Mouse (Mus musculus) hindbrain, embryonic 15.5 days (tissue): Measurements from ENCODE around the gene Prdm16. TPM values are rescaled to one million over a fixed set of nuclear protein-coding genes. Genes with fewer than 3 reads are reported as not detected.

Experiments
- ATAC-seq: fragments of 200-750 bp; cut with Nextera tagmentation; 2 replicates; pipeline ENCODE4 v1.8.0; 2017; ENCODE audit warnings: low read depth, moderate number of reproducible peaks, moderate TSS enrichment; ENCODE audit not compliant: low FRiP score
- H3K27ac ChIP-seq: fragments of 300-500 bp; sonication (generic); replicated peaks from 2 replicates; pipeline ENCODE4 v1.5.1; 2015; ENCODE audit warnings: mild to moderate bottlenecking, inconsistent platforms
- H3K27me3 ChIP-seq: fragments of 300-500 bp; sonication (generic); 2 replicates; pipeline ENCODE4 v1.6.1; 2015; ENCODE audit warnings: control low read depth, inconsistent platforms
- H3K36me3 ChIP-seq: fragments of 300-500 bp; sonication (generic); 2 replicates; pipeline ENCODE4 v1.6.1; 2015; ENCODE audit warnings: control low read depth, inconsistent platforms
- H3K4me1 ChIP-seq: fragments of 300-500 bp; sonication (generic); replicated peaks from 2 replicates; pipeline ENCODE4 v1.6.1; 2015; ENCODE audit warnings: control low read depth, inconsistent platforms
- H3K4me2 ChIP-seq: fragments of 300-500 bp; sonication (generic); 2 replicates; pipeline ENCODE4 v1.6.1; 2015; ENCODE audit warnings: moderate library complexity, mild to moderate bottlenecking, inconsistent platforms
- H3K4me3 ChIP-seq: fragments of 300-500 bp; sonication (generic); 2 replicates; pipeline ENCODE4 v1.5.1; 2015; ENCODE audit warnings: mild to moderate bottlenecking, inconsistent platforms
- H3K9ac ChIP-seq: fragments of 300-500 bp; sonication (generic); 2 replicates; pipeline ENCODE4 v1.6.1; 2015; ENCODE audit warnings: inconsistent platforms
- H3K9me3 ChIP-seq: fragments of 300-500 bp; sonication (generic); 2 replicates; pipeline ENCODE4 v1.6.1; 2016; ENCODE audit warnings: control low read depth, inconsistent platforms
- whole genome bisulfite sequencing: fragments of 180-500 bp; shearing (Covaris S2); methylation state at CpG from one replicate; pipeline ENCODE4 v1.1.7; 2015; 5-methylcytosine and 5-hydroxymethylcytosine counted together
- polyA plus RNA-seq: library from polyadenylated mRNA; unstranded; fragments of >200 nt; fragmentation: Nextera tagmentation; extraction: Ambion mirVana; gene quantifications from 2 replicates; pipeline ENCODE4 v1.2.1, GENCODE M21; 2015

The Prdm16 gene
- polyA plus RNA-seq, 1 experiment from 2014 or later: 16.2 TPM

DNA sequence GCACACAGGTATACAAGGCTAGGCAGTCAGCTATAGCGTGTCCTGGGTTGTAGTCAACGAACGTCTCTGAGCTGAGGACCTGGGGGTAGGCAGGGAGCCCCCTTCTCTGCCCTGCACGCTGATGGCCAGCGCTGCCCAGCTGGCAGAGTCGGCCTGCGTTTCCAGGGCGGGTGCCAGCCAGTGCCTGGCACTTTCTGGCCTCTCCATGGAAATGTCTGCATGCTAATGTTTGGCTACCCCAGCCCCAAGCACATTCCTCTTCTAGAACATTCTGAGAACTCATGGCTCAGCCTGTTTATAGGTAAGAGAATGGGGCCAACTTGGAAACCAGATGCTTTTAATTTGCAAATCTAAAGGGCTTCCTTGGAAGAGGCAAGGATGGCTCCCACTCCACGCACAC lies 186.2 kb downstream of the Prdm16 start:
- no peaks in the 10 kb centered on the region for H3K36me3 ChIP-seq
- no peak overlapping the region for H3K4me3 ChIP-seq
- 87% methylated on average over 9 of the region's 9 CpGs for WGBS
- 0 out of 2 replicates have a peak, but pooled peaks cover 8% of the 10 kb centered on the region for H3K4me1 ChIP-seq
- ATAC-seq: no peak
- H3K27me3 ChIP-seq: peaks cover 46% of the 10 kb centered on the region
- H3K9me3 ChIP-seq: no peaks in the 10 kb centered on the region
- no peak overlapping the region for H3K9ac ChIP-seq
- no peak overlapping the region for H3K27ac ChIP-seq
- no peak overlapping the region for H3K4me2 ChIP-seq

- Histone ChIP-seq H3K9me3 (no peaks in the 10 kb centered on the region), H3K36me3 (no peaks in the 10 kb centered on the region), H3K9ac (no peak overlapping the region), H3K27me3 (peaks cover 48% of the 10 kb centered on the region), H3K4me2 (no peak overlapping the region), H3K27ac (no peak overlapping the region), H3K4me1 (0 out of 2 replicates have a peak, but pooled peaks cover 5% of the 10 kb centered on the region), H3K4me3 (no peak overlapping the region)
- 88% methylated on average over 4 of the region's 4 CpGs for WGBS
- no peak for ATAC-seq
Observed at GRCm38 (mm10) chr4:154450036-154450435, 186.6 kb downstream of the Prdm16 start.

DNA sequence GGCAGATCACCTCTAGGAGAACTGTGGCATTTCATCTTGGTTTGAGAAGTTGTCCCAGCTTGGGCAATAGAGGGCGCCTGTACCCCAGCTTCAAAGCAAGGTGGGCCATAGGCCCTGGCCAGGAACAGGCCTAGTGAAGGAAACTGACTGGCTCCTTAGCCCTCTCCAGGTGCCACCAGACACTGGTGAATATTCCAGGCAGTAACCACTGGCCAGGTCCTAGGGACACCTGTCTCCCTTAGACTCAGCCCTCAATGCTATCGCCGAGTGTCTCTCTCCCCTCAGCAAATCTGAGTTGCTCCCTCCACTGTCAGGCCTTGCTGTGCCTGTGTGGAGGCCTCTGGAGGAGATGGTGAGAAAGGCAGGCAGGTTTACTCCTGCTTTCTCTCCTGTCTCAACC lies 187.3 kb downstream of the Prdm16 start:
- no peaks in the 10 kb centered on the region for H3K9me3 ChIP-seq
- ATAC-seq: peak; percentile 66; the same call in 1 of the 2 replicates
- H3K4me3 ChIP-seq: no peak overlapping the region
- H3K36me3 ChIP-seq: no peaks in the 10 kb centered on the region
- H3K27me3 ChIP-seq: peaks cover 48% of the 10 kb centered on the region
- H3K27ac ChIP-seq: no peak overlapping the region
- H3K4me2 ChIP-seq: no peak overlapping the region
- no peak overlapping the region for H3K9ac ChIP-seq
- 20% methylated on average over 3 of the region's 3 CpGs for WGBS
- 0 out of 2 replicates have a peak, but pooled peaks cover 5% of the 10 kb centered on the region for H3K4me1 ChIP-seq

GRCm38 (mm10) chr4:154445721-154446120 lies 191.0 kb downstream of the Prdm16 start:
- peaks cover 34% of the 10 kb centered on the region for H3K27me3 ChIP-seq
- no peaks in the 10 kb centered on the region for H3K36me3 ChIP-seq
- no peak overlapping the region for H3K4me3 ChIP-seq
- WGBS: 66% methylated on average over 9 of the region's 9 CpGs
- no peak overlapping the region for H3K4me2 ChIP-seq
- no peaks in the 10 kb centered on the region for H3K4me1 ChIP-seq
- no peak overlapping the region for H3K27ac ChIP-seq
- no peak overlapping the region for H3K9ac ChIP-seq
- ATAC-seq: no peak
- H3K9me3 ChIP-seq: no peaks in the 10 kb centered on the region

GRCm38 (mm10) chr4:154442645-154443304 lies 193.9 kb downstream of the Prdm16 start:
- WGBS: 47% methylated on average over 9 of the region's 9 CpGs
- ATAC-seq: no peak
- H3K9me3 ChIP-seq: no peaks in the 10 kb centered on the region
- H3K4me2 ChIP-seq: no peak overlapping the region
- no peaks in the 10 kb centered on the region for H3K36me3 ChIP-seq
- no peak overlapping the region for H3K4me3 ChIP-seq
- H3K27ac ChIP-seq: no peak overlapping the region
- no peak overlapping the region for H3K9ac ChIP-seq
- peaks cover 25% of the 10 kb centered on the region; the same call in 1 of the 2 replicates for H3K27me3 ChIP-seq
- no peaks in the 10 kb centered on the region for H3K4me1 ChIP-seq

GRCm38 (mm10) chr4:154439455-154440052 lies 197.1 kb downstream of the Prdm16 start:
- H3K27me3 ChIP-seq: peaks cover 5% of the 10 kb centered on the region; the same call in 1 of the 2 replicates
- H3K36me3 ChIP-seq: no peaks in the 10 kb centered on the region
- H3K9ac ChIP-seq: no peak overlapping the region
- no peak overlapping the region for H3K27ac ChIP-seq
- H3K4me2 ChIP-seq: no peak overlapping the region
- WGBS: 68% methylated on average over 14 of the region's 14 CpGs
- no peaks in the 10 kb centered on the region for H3K9me3 ChIP-seq
- no peak for ATAC-seq
- no peak overlapping the region for H3K4me3 ChIP-seq
- H3K4me1 ChIP-seq: no peaks in the 10 kb centered on the region

GRCm38 (mm10) chr4:154438610-154439009 lies 198.1 kb downstream of the Prdm16 start:
- ATAC-seq: no peak
- WGBS: 66% methylated on average over 15 of the region's 15 CpGs
- Histone ChIP-seq H3K9me3 (no peaks in the 10 kb centered on the region), H3K27ac (no peak overlapping the region), H3K4me1 (no peaks in the 10 kb centered on the region), H3K4me2 (no peak overlapping the region), H3K36me3 (no peaks in the 10 kb centered on the region), H3K27me3 (peaks cover 5% of the 10 kb centered on the region; the same call in 1 of the 2 replicates), H3K4me3 (no peak overlapping the region), H3K9ac (no peak overlapping the region)

DNA sequence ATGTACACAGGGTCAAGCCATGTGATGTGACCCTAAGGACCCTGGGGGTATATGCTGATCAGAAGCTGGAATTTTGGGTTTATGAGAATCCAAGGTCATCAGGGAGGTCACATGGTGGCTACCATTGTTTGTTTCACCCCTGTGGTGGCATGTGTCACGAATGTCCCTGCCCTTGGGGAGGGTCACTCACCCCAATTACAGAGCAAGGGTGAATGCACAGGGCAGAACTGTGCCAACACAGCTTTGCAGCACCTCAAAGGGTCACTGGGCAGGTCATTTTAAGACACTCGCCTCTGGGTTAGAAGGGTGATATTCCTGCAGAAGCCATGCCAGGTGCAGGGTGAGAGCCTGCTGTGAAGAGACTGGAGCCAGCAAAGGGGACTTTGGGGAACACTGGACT lies 206.9 kb downstream of the Prdm16 start:
- no peak for ATAC-seq
- no peaks in the 10 kb centered on the region for H3K9me3 ChIP-seq
- H3K36me3 ChIP-seq: no peaks in the 10 kb centered on the region
- H3K9ac ChIP-seq: no peak overlapping the region
- H3K4me1 ChIP-seq: peaks cover 5% of the 10 kb centered on the region
- H3K27ac ChIP-seq: no peak overlapping the region
- H3K4me3 ChIP-seq: no peak overlapping the region
- 54% methylated on average over 2 of the region's 2 CpGs for WGBS
- H3K4me2 ChIP-seq: no peak overlapping the region
- H3K27me3 ChIP-seq: peaks cover under 1% of the 10 kb centered on the region; the same call in 1 of the 2 replicates

DNA sequence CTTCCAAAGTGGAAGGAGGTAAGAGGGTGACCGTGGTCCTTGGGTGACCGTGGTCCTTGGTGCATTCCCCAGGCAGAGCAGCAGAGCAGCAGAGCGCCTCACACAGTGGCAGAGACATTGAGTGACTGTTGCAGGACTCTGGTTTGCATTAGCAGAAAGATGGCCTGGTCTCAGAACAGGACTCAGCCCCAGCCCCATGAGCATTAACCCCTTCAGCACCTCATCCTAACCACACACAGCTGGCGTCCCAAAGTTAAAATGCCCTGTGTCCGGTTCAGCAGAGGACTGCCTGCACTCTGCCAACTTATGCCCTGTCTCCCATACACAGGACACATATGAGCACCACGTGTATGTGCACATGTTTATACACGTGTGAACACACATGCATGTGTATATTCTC lies 209.8 kb downstream of the Prdm16 start:
- Histone ChIP-seq H3K4me2 (no peak overlapping the region), H3K36me3 (no peaks in the 10 kb centered on the region), H3K27me3 (peaks cover 10% of the 10 kb centered on the region; the same call in 1 of the 2 replicates), H3K9me3 (no peaks in the 10 kb centered on the region), H3K4me3 (no peak overlapping the region), H3K9ac (no peak overlapping the region), H3K4me1 (peaks cover 16% of the 10 kb centered on the region), H3K27ac (no peak overlapping the region)
- WGBS: 83% methylated on average over 7 of the region's 7 CpGs
- no peak for ATAC-seq

- Histone ChIP-seq H3K4me3 (no peak overlapping the region), H3K36me3 (no peaks in the 10 kb centered on the region), H3K4me1 (peaks cover 16% of the 10 kb centered on the region), H3K9ac (no peak overlapping the region), H3K4me2 (no peak overlapping the region), H3K27ac (no peak overlapping the region), H3K27me3 (peaks cover 10% of the 10 kb centered on the region; the same call in 1 of the 2 replicates), H3K9me3 (no peaks in the 10 kb centered on the region)
- 51% methylated on average over 17 of the region's 17 CpGs for WGBS
- no peak for ATAC-seq
Observed at GRCm38 (mm10) chr4:154425284-154425683, 211.4 kb downstream of the Prdm16 start.

DNA sequence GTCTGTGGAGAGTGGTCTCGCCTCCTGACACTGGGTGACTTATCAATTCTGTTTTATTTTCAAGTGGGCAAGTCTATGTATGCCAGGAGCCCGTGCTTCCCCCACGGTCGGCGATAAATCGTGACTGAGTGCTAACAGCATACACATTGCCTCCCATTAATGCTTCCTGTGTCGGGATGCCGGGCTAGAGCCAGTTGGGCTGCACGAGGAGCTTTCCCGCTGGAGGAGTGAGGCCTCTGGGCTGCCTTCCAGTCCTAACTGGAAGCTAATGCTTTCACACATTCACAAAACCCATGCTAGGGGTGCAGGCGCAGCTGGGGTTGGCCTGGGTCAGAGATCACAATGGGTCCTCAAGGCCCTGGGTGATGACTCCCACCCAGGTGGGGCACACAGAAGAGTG lies 212.0 kb downstream of the Prdm16 start:
- Histone ChIP-seq H3K27ac (no peak overlapping the region), H3K9me3 (no peaks in the 10 kb centered on the region), H3K4me2 (no peak overlapping the region), H3K4me1 (peaks cover 16% of the 10 kb centered on the region), H3K36me3 (no peaks in the 10 kb centered on the region), H3K9ac (no peak overlapping the region), H3K4me3 (no peak overlapping the region), H3K27me3 (peaks cover 10% of the 10 kb centered on the region; the same call in 1 of the 2 replicates)
- ATAC-seq: no peak
- 61% methylated on average over 11 of the region's 11 CpGs for WGBS

DNA sequence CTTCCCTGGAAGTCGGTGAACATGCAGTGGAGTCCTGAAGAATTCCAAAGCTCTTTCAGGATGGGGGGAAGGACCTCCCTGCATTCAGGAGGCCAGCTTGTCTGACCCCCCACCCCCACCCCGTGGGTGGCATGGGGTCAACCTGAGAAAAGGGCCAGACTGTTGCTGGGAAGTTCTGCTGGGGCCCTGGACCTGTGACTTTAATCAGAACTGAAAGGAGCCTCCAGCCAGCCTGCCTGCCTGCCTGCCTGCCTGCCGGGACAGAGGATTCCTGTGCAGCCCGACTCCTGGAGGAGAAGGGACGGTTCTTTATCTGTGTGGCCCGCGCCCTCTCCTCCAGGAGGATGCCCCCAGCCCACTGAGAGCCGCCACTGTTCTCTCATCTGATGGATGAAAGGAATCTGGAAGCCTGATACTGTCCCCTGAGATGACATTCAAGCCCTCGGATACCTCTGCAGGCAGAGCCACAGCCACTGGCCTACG lies 214.2 kb downstream of the Prdm16 start:
- peaks cover 16% of the 10 kb centered on the region for H3K4me1 ChIP-seq
- peaks cover 10% of the 10 kb centered on the region; the same call in 1 of the 2 replicates for H3K27me3 ChIP-seq
- H3K36me3 ChIP-seq: no peaks in the 10 kb centered on the region
- no peaks in the 10 kb centered on the region for H3K9me3 ChIP-seq
- WGBS: 2% methylated on average over 6 of the region's 10 CpGs
- H3K4me2 ChIP-seq: no peak overlapping the region
- no peak overlapping the region for H3K4me3 ChIP-seq
- no peak for ATAC-seq
- H3K27ac ChIP-seq: no peak overlapping the region
- no peak overlapping the region for H3K9ac ChIP-seq
